Mouse (Mus musculus): ENCODE measurements around the gene Vps13d. TPM values are rescaled to one million over a fixed set of nuclear protein-coding genes. Genes with fewer than 3 reads are reported as not detected.
A peak's percentile ranks its signal among the peaks of the same experiment; 100 is the strongest.

The Vps13d gene
- total and polyA plus RNA-seq, 3 experiments: 9.4 to 9.8 (median 9.7) TPM

DNA sequence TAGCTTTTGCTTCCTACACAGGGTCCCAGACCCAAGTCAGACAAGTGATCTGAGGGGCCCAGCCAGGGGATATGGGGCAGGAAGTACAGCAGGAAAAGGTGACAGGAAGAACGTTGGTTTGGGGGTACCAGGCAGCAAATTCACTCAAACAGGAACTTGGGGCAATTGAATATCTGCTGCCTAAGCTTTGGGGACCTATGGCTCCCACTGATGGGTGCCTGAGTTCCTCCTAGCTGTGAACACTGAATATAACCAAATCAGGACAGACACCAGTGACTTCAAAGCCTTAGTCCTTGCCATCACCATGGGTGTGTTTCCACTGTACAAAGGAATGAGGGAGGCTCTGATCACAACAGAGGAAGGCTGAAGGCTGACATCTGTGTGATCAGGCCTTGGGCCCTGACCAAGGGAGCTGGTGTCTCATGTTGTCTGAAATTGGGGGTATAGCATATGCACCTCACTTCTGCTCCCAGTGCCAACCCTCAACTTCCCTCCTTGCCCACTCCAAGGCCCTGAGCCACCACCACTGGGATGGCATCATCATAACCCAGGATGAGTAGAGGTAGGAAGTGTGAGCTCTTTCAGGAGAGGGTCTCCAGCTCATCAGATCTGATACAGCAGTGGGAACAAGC is 48.0 kb upstream of the Vps13d start:
- Histone ChIP-seq H3K79me2 (replicated peaks; ENCODE audit: control insufficient read depth, extremely low read depth, insufficient read depth, poor library complexity, severe bottlenecking) (peaks cover 11% of the 10 kb centered on the region), H3K27ac (ENCODE audit: insufficient read depth, low read depth) (no peak overlapping the region), H3K9ac (ENCODE audit: insufficient read depth, low read depth) (no peak overlapping the region), H3K36me3 (replicated peaks in 1 of 2; ENCODE audit: control insufficient read depth in 1 of 2, insufficient read depth in 1 of 2, low read length in 1 of 2) (peaks cover 0 to 29% of the 10 kb centered on the region in 2 experiments), H3K27me3 (replicated peaks) (no peaks in the 10 kb centered on the region), H3K4me1 (ENCODE audit: control insufficient read depth in 1 of 2, insufficient read depth in 2 of 2) (peaks cover 38 to 73% of the 10 kb centered on the region in 2 experiments), H3K4me3 (replicated peaks in 1 of 3; ENCODE audit: low read depth in 2 of 3, low read length in 2 of 3, poor library complexity in 1 of 3) (no peak overlapping the region), H3K9me3 (replicated peaks; ENCODE audit: low read length) (no peaks in the 10 kb centered on the region), H3K4me2 (ENCODE audit: insufficient read depth, low read depth, poor library complexity, severe bottlenecking) (no peak overlapping the region)
- dilution Hi-C loops (cut with MboI; ENCODE audit: extremely low pct_ligation_motif_present, extremely low pct_unique_long_range_greater_than_20kb, low sequenced_read_pairs): no loop called here
- no peak for DNase-seq (ENCODE audit: extremely low read depth)
- TF ChIP-seq IRF4 (IDR thresholded peaks at IDR 0.05; ENCODE audit: low read depth, low read length) (no peak), HCFC1 (IDR thresholded peaks at IDR 0.05; ENCODE audit: low read depth, low read length) (no peak), ELF1 (IDR thresholded peaks at IDR 0.05; ENCODE audit: low read depth, low read length) (no peak), MAX (IDR thresholded peaks at IDR 0.05; ENCODE audit: low read length) (no peak), MEF2A (IDR thresholded peaks at IDR 0.05; ENCODE audit: borderline replicate concordance, low read depth, low read length) (no peak)
- in situ Hi-C loops (cut with MboI; ENCODE audit: low pct_ligation_motif_present, low pct_unique_long_range_greater_than_20kb, low sequenced_read_pairs): no loop called here

- no peak overlapping the region for H3K4me3 ChIP-seq (replicated peaks in 1 of 3; ENCODE audit: low read depth in 2 of 3, low read length in 2 of 3, poor library complexity in 1 of 3)
- peak; percentile 69 for DNase-seq (ENCODE audit: extremely low read depth)
- no peak overlapping the region for H3K4me2 ChIP-seq (ENCODE audit: insufficient read depth, low read depth, poor library complexity, severe bottlenecking)
- H3K9ac ChIP-seq (ENCODE audit: insufficient read depth, low read depth): no peak overlapping the region
- no peaks in the 10 kb centered on the region for H3K9me3 ChIP-seq (replicated peaks; ENCODE audit: low read length)
- in situ Hi-C loops (cut with MboI; ENCODE audit: low pct_ligation_motif_present, low pct_unique_long_range_greater_than_20kb, low sequenced_read_pairs): no loop called here
- H3K27ac ChIP-seq (ENCODE audit: insufficient read depth, low read depth): no peak overlapping the region
- peaks cover 35 to 82% of the 10 kb centered on the region in 2 experiments for H3K4me1 ChIP-seq (ENCODE audit: control insufficient read depth in 1 of 2, insufficient read depth in 2 of 2)
- H3K27me3 ChIP-seq (replicated peaks): no peaks in the 10 kb centered on the region
- dilution Hi-C loops (cut with MboI; ENCODE audit: extremely low pct_ligation_motif_present, extremely low pct_unique_long_range_greater_than_20kb, low sequenced_read_pairs): no loop called here
- peaks cover 0 to 44% of the 10 kb centered on the region in 2 experiments for H3K36me3 ChIP-seq (replicated peaks in 1 of 2; ENCODE audit: control insufficient read depth in 1 of 2, insufficient read depth in 1 of 2, low read length in 1 of 2)
- H3K79me2 ChIP-seq (replicated peaks; ENCODE audit: control insufficient read depth, extremely low read depth, insufficient read depth, poor library complexity, severe bottlenecking): peaks cover 11% of the 10 kb centered on the region
- TF ChIP-seq ETS1 (conservative IDR thresholded peaks at IDR 0.05; ENCODE audit: low read depth, low read length): peak; percentile 54
- no peak for TF ChIP-seq NRF1 (IDR thresholded peaks at IDR 0.05; ENCODE audit: low read depth, low read length)
- TF ChIP-seq ELF1 (IDR thresholded peaks at IDR 0.05; ENCODE audit: low read depth, low read length): no peak
- TF ChIP-seq RCOR1 (conservative IDR thresholded peaks at IDR 0.05; ENCODE audit: low read depth, low read length): no peak
- no peak for TF ChIP-seq HCFC1 (IDR thresholded peaks at IDR 0.05; ENCODE audit: low read depth, low read length)
- TF ChIP-seq TCF12 (IDR thresholded peaks at IDR 0.05; ENCODE audit: low read depth, low read length): no peak
- TF ChIP-seq SIN3A (IDR thresholded peaks at IDR 0.05; ENCODE audit: low read length): peak; percentile 50; the same call in 1 of the 2 replicates
- no peak; the same call in 1 of the 2 replicates for TF ChIP-seq MAX (IDR thresholded peaks at IDR 0.05; ENCODE audit: low read length)
- no peak for TF ChIP-seq E2F4 (IDR thresholded peaks at IDR 0.05; ENCODE audit: insufficient replicate concordance, low read depth, low read length)
- TF ChIP-seq RAD21 (IDR thresholded peaks at IDR 0.05; ENCODE audit: low read depth, low read length): no peak
- TF ChIP-seq ZNF384 (IDR thresholded peaks at IDR 0.05; ENCODE audit: low read depth, low read length): no peak
- TF ChIP-seq USF2 (conservative IDR thresholded peaks at IDR 0.05; ENCODE audit: low read depth, low read length): no peak
- TF ChIP-seq GABPA (IDR thresholded peaks at IDR 0.05; ENCODE audit: insufficient replicate concordance, low read depth, low read length): 0 out of 2 replicates have a peak, but pooled peaks have one; percentile 5
Measured at GRCm38 (mm10) chr4:145240723-145241231, 46.0 kb upstream of the Vps13d start.

Measured in CH12.LX (cell line).